Mouse (Mus musculus): ENCODE data around the gene Taok3.
"Not testable (repeated sequence)": the region's sequence is repeated elsewhere in the genome, so short reads cannot be mapped to it uniquely, and the experiment has no call there.

Taok3 gene

DNA sequence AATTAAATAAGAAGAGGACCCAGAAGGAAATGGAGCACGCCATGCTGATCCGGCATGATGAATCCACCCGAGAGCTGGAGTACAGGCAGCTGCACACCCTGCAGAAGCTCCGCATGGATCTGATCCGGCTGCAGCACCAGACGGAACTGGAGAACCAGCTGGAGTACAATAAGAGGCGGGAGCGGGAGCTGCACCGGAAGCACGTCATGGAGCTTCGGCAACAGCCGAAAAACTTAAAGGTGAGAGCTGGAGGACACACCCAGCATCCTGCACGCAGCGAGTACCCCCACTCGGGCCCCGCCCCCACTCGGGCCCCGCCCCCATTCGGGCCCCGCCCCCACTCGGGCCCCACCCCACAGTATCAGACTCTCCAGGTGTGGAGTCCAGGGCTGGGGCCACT, 143.6 kb downstream of the Taok3 start:
- no peak for DNase-seq (ENCODE audit: low read depth, low spot score)

DNA sequence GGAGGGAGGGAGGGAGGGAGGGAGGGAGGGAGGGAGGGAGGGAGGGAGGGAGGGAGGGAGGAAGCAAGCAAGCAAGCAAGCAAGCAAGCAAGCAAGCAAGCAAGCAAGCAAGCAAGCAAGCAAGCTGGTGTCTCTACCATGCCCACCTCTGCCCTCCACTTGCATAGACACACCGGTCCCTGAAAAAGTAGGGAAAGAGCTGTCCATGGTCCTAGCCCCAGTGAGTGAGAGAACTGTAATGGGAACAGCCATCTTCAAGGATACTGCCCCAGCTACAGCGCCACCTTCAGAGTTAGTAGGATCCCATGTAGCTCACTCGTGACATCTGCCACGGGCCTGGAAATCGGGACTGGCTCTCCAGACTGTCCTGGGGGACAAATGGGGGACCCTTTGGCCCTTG, 144.8 kb downstream of the Taok3 start:
- no peak for DNase-seq (ENCODE audit: low read depth, low spot score)

DNA sequence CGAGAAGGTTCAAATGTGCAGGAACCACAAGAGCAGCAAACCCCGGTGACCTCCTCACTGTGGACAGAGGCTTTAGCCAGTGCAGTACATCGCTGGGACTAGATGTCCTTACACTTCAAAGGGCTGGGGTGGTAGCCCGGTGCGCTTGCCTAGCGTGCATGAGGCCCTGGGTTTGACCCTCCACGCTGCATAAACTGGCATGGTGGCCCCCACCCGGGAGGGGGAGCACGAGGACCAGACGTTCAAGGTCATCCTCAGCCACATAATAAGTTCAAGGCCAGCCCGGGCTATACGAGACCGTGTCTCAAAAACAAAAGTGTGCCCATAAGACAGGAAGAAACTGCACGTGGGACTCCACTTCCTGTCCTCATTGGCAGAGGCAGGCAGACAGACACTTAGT, 148.0 kb downstream of the Taok3 start:
- no peak for DNase-seq (ENCODE audit: low read depth, low spot score)

GRCm38 (mm10) chr5:117268749-117269148, 148.8 kb downstream of the Taok3 start:
- no peak for DNase-seq (ENCODE audit: low read depth, low spot score)

DNA sequence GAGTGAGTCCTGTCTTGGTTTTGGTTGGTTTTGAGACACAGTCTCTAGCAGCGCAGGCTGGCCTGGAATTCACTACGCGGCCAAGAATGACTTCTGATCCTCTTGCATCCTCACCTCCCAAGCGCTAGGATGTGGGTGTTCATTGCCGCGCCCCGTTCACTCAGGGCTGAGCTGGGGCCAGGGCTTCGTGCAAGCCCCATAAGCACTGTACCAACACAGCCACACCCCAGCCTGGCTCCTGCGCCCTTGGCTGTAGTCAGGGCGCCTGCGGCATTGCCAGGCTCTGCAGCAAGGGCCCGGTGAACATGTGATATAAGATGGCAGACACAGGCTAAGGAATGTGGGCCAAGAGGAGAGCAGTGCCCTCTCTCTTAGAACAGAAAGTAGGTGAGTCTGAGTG, 149.5 kb downstream of the Taok3 start:
- DNase-seq (ENCODE audit: low read depth, low spot score) = no peak

DNA sequence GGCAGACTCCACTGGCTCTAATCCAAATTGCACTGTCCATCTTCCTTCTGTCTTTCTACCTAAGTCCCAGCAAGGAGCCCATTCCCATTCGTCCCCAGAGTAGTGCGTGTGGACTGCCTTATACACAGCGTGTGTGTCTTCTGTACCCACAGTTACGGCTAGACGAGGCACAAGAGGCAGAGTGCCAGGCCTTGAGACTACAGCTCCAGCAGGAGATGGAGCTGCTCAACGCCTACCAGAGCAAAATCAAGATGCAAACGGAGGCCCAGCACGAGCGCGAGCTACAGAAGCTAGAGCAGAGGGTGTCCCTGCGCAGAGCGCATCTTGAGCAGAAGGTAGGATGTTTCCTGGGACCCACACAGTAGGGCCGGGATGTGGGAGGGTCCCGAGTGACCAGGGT, 152.0 kb downstream of the Taok3 start:
- no peak for DNase-seq (ENCODE audit: low read depth, low spot score)

- DNase-seq (ENCODE audit: low read depth, low spot score) = no peak
These were observed 154.9 kb downstream of the Taok3 start for GRCm38 (mm10) chr5:117274817-117275216.

DNA sequence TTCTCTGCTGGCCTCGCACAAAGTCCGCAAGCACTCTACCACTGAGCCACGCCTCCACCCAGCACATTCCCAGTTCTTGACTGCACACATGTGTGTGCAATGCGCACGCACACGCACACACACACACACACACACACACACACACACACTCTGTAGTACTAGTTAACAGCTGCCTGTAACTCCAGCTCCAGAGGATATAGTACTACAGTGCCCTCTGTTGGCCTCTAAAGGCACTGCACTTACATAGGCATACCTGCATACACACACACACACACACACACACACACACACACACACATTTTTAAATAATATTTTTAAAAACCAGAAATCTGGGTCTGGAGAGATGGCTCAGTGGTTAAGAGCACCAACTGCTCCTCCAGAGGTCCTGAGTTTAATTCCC, 157.9 kb downstream of the Taok3 start:
- DNase-seq (ENCODE audit: low read depth, low spot score) = no peak

DNA sequence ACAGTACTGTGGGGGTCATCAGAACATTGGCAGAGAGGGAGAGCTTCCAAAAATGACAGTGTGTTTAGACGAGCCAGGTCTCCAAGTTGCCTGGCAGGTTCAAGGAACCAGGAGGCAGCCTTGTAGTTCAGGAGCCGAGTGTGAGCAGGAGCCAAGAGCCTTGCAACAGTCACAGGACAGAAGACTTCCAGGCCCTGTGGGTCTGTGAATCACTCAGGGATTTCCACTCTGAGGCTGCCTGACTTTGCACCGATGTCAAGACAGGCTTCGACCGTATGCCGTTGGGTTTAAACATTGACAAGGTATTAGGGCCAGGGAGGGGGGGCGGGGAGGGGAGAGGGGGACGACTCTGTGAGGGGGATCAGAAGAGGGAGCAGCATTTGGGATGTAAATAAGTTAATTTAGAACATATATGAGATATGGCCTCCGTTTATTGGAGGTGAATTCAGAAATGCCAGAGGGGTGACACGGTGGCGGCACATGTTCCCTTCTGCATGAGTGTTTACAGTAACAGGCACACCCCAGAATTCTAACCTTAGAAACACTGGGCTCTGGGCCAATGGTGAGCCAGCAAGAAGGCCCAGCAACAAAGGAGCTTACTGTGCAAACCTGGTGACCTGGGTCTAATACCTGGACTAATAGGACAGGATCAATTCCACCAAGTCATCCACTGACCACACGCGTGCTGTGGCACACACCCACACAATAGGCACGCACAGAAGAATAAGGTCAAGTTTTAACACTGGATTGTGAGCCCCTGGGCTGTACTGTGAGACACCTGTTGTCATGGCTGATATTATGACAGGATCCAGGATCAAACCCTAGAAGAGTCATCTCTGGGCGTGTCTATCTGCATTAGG, 159.1 kb downstream of the Taok3 start:
- no peak for DNase-seq (ENCODE audit: low read depth, low spot score)

- no peak for DNase-seq (ENCODE audit: low read depth, low spot score)
These were observed 159.7 kb downstream of the Taok3 start for GRCm38 (mm10) chr5:117279669-117280050.

GRCm38 (mm10) chr5:117281536-117281935, 161.6 kb downstream of the Taok3 start:
- no peak for DNase-seq (ENCODE audit: low read depth, low spot score)

DNA sequence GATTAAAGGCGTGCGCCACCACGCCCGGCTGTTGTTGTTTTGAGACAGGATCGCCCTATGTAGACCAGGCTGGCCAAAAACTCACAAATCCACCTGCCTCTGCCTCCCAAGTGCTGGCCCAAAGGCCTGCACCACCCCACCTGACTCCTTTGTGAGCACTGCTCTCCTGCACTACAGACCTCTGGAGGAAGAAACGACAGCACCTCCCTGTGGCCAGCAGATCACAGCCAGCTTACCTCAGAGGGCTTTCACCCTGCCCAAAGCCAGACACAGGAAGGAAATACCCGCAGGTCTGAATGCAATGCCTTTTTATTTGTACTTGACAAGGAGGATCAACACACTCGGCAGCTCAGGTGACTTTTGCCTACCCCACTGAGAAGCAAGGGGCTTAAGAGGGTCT, 162.4 kb downstream of the Taok3 start:
- no peak for DNase-seq (ENCODE audit: low read depth, low spot score)

DNA sequence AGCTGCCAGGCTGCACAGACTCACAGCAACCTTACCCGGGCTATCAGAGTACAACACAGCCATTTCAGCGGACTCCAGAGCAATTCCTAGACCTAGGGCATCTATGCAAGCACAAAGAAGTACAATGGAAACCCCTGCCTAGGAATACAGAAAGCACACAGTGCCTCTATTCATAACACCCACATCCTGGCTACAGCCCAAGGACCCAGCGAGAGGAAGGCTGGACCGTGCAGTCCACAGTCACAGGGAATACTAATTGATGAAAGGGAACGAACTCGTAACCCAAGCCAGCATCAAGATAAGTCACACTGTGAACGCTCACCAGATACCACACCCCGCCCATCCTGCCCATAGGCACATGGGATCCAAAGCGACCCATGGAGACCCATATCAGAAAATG, 164.1 kb downstream of the Taok3 start:
- DNase-seq (ENCODE audit: low read depth, low spot score) = no peak

- no peak for DNase-seq (ENCODE audit: low read depth, low spot score)
These were observed 164.8 kb downstream of the Taok3 start for GRCm38 (mm10) chr5:117284682-117285081.

GRCm38 (mm10) chr5:117285266-117285665, 165.3 kb downstream of the Taok3 start:
- no peak for DNase-seq (ENCODE audit: low read depth, low spot score)

- no peak for DNase-seq (ENCODE audit: low read depth, low spot score)
These were observed 166.4 kb downstream of the Taok3 start for GRCm38 (mm10) chr5:117286286-117286685.

DNA sequence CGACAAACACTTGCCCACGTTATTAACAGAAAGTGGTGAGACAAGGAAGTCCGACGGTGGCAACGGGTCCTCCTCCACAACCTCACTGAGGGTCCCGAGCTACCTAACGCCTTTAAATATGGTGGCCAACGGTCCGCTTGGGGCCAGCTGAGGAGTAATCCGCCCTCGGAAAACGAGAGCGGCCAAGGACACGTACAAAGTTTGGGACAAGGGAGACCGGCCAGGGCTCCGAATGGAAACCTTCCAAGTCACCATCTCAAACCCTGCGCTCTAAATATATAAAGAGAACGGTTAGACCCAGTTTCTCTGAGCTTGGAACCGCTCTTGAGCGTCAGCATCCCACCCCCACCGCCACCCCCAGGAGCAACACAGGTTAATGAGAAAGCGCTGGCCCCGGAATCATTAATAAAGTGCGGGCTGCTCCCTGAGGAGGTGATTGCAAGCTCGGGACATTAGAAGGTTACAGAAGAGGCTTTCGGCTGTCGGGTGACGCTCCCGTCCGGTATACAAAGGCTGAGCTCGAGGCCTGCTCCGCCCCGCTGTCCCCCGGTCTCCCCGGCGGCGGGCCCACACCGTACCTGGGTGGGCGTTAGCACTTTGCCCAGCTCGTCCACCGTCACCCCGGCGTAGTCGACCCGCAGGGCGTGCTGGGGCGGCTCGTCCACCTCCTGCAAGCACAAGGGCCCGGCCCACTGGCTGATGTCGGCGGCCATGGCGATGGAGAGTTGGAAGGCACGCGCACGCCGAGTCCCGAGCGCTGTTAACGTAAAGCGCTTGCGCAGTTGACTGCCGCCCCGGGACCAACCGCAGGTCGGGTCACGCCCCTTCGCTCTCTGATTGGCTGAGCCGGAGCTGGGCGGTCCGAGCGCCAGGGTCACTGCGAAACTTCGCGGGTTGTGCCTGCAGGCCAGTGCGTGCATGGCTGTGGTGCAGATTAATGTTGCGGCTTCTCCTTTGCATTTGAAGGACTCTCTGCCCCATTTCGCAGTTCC, 167.2 kb downstream of the Taok3 start, which contains the start of gene Pebp1:
Gene Pebp1 (minus strand): TSS at position 795 of the 992 bp plus-strand sequence.
- DNase-seq (ENCODE audit: low read depth, low spot score) = peak; percentile 93

DNA sequence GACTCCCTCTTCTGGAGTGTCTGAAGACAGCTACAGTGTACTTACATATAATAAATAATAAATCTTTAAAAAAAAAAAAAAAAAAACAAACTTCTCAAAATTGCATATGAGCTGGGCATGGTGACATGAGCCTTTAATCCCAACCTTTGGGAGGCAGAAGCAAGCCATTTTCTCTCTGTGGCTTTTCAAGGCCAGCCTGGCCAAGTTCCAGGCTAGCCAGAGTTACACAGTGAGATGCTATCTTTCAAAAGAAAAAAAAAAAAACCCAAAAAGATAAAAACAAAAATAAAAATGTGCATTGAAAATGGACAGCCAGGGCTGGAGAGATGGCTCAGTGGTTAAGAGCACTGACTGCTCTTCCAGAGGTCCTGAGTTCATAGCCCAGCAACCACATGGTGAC, 169.7 kb downstream of the Taok3 start:
- DNase-seq (ENCODE audit: low read depth, low spot score) = no peak

- DNase-seq (ENCODE audit: low read depth, low spot score) = no peak
These were observed 170.2 kb downstream of the Taok3 start for GRCm38 (mm10) chr5:117290081-117290480.

- DNase-seq (ENCODE audit: low read depth, low spot score) = no peak
These were observed 171.4 kb downstream of the Taok3 start for GRCm38 (mm10) chr5:117291312-117291711.

DNA sequence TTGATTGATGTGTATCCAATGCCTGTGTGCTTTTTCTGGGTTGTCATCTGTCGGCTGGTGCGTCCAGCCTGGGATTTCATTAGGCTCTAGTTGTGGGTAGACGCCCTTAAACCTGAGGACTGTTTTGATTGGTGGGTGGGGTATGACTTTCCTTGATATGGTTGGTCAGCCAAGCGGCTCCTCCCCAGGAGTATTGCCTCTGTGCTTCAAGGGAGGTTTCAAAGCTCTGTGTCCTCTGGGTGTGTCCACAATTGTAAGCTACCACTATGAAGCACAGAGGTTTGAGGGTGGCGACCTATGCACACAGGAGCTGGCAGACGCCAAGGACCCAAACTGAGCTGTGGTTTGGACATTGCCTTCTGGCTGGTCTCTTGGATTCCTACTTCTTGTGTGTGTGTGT, 172.6 kb downstream of the Taok3 start:
- no peak for DNase-seq (ENCODE audit: low read depth, low spot score)

GRCm38 (mm10) chr5:117293776-117294175, 173.8 kb downstream of the Taok3 start:
- DNase-seq (ENCODE audit: low read depth, low spot score) = not testable (repeated sequence)
